Mouse (Mus musculus) lung, postnatal 0 days (tissue): ENCODE measurements at regions not wholly inside any gene's neighbourhood (a gene's known extent, or its start where the extent isn't known, plus 50 kb on each side); places are given as distances from the start of the nearest gene placed in this dataset.

ENCODE experiments used
- CTCF ChIP-seq: IDR thresholded peaks from 2 replicates; pipeline ENCODE4 v1.5.1; 2016; ENCODE audit warnings: antibody characterized with exemption, mild to moderate bottlenecking
- EP300 ChIP-seq: IDR thresholded peaks from 2 replicates; pipeline ENCODE4 v1.6.1; 2016; ENCODE audit warnings: antibody characterized with exemption, mild to moderate bottlenecking, control low read depth

GRCm38 (mm10) chr9:25021095-25021691, 68.0 kb upstream of the Gm10181 start:
- TF ChIP-seq CTCF (no peak), EP300 (no peak)
